34 mouse cellular contexts compared by ENCODE assay signal in genomic region chr19:31868076-31868475, GRCm38 (mm10). TPM values are rescaled to one million over a fixed set of nuclear protein-coding genes. Genes with fewer than 3 reads are reported as not detected.
DNase-seq lines count a peak whose midpoint lies in the region; ATAC-seq lines count a peak whose summit lies in the region.
"Had no signal": no experiment of that assay in that cellular context is flagged by ENCODE, and none has a peak within 500 bp of the region (broad histone marks: within the 10 kb centered on the region; RNA-seq: fewer than 3 reads in every experiment).

No protein-coding gene starts in this region.

- 65% methylated on average over 4 of the region's 4 CpGs for WGBS in liver, embryonic 11.5 days
- 45% methylated on average over 4 of the region's 4 CpGs for WGBS in liver, embryonic 15.5 days (ENCODE audit: insufficient replicate concordance)
- 86% methylated on average over 4 of the region's 4 CpGs for WGBS in embryonic facial prominence, embryonic 10.5 days

- no peak overlapping the region for H3K9ac ChIP-seq in liver, embryonic 11.5 days (ENCODE audit: low read depth, low read length)
- no peak overlapping the region for H3K9ac ChIP-seq in liver, embryonic 15.5 days
- H3K9ac ChIP-seq: forebrain, embryonic 13.5 days; hindbrain, embryonic 13.5 days; kidney, embryonic 15.5 days; midbrain, embryonic 12.5 days; neural tube, embryonic 12.5 days had no signal

- no peak overlapping the region for H3K27ac ChIP-seq in liver, embryonic 11.5 days (ENCODE audit: low read depth, low read length)
- H3K27ac ChIP-seq in liver, embryonic 15.5 days (replicated peaks) = 0 out of 2 replicates have a peak overlapping the region, but pooled peaks have one; percentile 19
- H3K27ac ChIP-seq in embryonic facial prominence, embryonic 10.5 days (replicated peaks) = no peak overlapping the region
- H3K27ac ChIP-seq: forebrain, embryonic 13.5 days; hindbrain, embryonic 13.5 days; kidney, embryonic 15.5 days; liver, embryonic 13.5 days; midbrain, embryonic 12.5 days; neural tube, embryonic 12.5 days had no signal

- ATAC-seq in frontal cortex, adult (ENCODE audit: low TSS enrichment) = peak; percentile 72; the same call in 1 of the 2 replicates
- no peak for ATAC-seq in liver, embryonic 11.5 days (replicated peaks; ENCODE audit: low FRiP score)
- no peak for ATAC-seq in liver, embryonic 15.5 days (ENCODE audit: insufficient read depth)
- ATAC-seq: activated CD4-positive, CD25-positive, alpha-beta regulatory T cell, adult 4 months; forebrain, embryonic 13.5 days had no signal

- peak overlapping the region; percentile 33 for H3K4me2 ChIP-seq in liver, embryonic 11.5 days
- peak overlapping the region; percentile 20; the same call in 1 of the 2 replicates for H3K4me2 ChIP-seq in liver, embryonic 15.5 days
- H3K4me2 ChIP-seq: forebrain, embryonic 13.5 days; heart, embryonic 11.5 days; hindbrain, embryonic 13.5 days; kidney, embryonic 15.5 days; liver, embryonic 13.5 days; midbrain, embryonic 12.5 days; neural tube, embryonic 12.5 days had no signal

- DNase-seq in frontal cortex, postnatal 25 days (ENCODE audit: low spot score in 2 of 2) = no peak
- DNase-seq in liver, embryonic 11.5 days (ENCODE audit: low spot score) = no peak
- DNase-seq in liver = no peak
- peak; percentile 54 for DNase-seq in brain, adult 2 months (ENCODE audit: low read depth, low spot score)
- no peak for DNase-seq in heart, adult 11 months
- no peak for DNase-seq in embryonic facial prominence, embryonic 10.5 days (ENCODE audit: low spot score)
- DNase-seq: adrenal gland, postnatal 36 days; cerebellum, adult 2 months; cerebellum, postnatal 14 days; gastrocnemius, postnatal 25 days; heart, adult 18-20 months; heart, postnatal 36 days; layer of hippocampus, postnatal 36 days; liver, embryonic 13.5 days; lung, postnatal 10 days had no signal

- H3K36me3 ChIP-seq in liver, embryonic 11.5 days (ENCODE audit: control insufficient read depth, insufficient read depth, low read length) = no peaks in the 10 kb centered on the region
- H3K36me3 ChIP-seq in liver, embryonic 15.5 days (replicated peaks) = no peaks in the 10 kb centered on the region
- no peaks in the 10 kb centered on the region for H3K36me3 ChIP-seq in embryonic facial prominence, embryonic 10.5 days (replicated peaks)
- H3K36me3 ChIP-seq: hindbrain, embryonic 13.5 days; kidney, embryonic 15.5 days; liver, embryonic 13.5 days; midbrain, embryonic 12.5 days; neural tube, embryonic 12.5 days had no signal

- H3K9me3 ChIP-seq in liver, embryonic 11.5 days (ENCODE audit: control insufficient read depth, low read length) = no peaks in the 10 kb centered on the region
- H3K9me3 ChIP-seq in liver, embryonic 15.5 days (replicated peaks) = no peaks in the 10 kb centered on the region
- H3K9me3 ChIP-seq in embryonic facial prominence, embryonic 10.5 days = no peaks in the 10 kb centered on the region
- H3K9me3 ChIP-seq: forebrain, embryonic 13.5 days; hindbrain, embryonic 13.5 days; kidney, embryonic 15.5 days; liver, embryonic 13.5 days; megakaryocyte, embryonic 14.5 days; midbrain, embryonic 12.5 days; neural tube, embryonic 12.5 days had no signal

- H3K4me3 ChIP-seq in liver, embryonic 11.5 days (ENCODE audit: low read depth, low read length) = no peak overlapping the region
- H3K4me3 ChIP-seq in liver, embryonic 15.5 days (replicated peaks) = no peak overlapping the region
- no peak overlapping the region for H3K4me3 ChIP-seq in embryonic facial prominence, embryonic 10.5 days
- H3K4me3 ChIP-seq: forebrain, embryonic 13.5 days; hindbrain, embryonic 13.5 days; megakaryocyte, embryonic 14.5 days; midbrain, embryonic 12.5 days; myocyte; neural tube, embryonic 12.5 days had no signal

- no peaks in the 10 kb centered on the region for H3K4me1 ChIP-seq in liver, embryonic 11.5 days (replicated peaks; ENCODE audit: control insufficient read depth, insufficient read depth, low read length)
- H3K4me1 ChIP-seq in liver, embryonic 15.5 days (replicated peaks) = no peaks in the 10 kb centered on the region
- no peaks in the 10 kb centered on the region for H3K4me1 ChIP-seq in embryonic facial prominence, embryonic 10.5 days
- H3K4me1 ChIP-seq: forebrain, embryonic 13.5 days; hindbrain, embryonic 13.5 days; kidney, embryonic 15.5 days; liver, embryonic 13.5 days; midbrain, embryonic 12.5 days; neural tube, embryonic 12.5 days had no signal

- H3K27me3 ChIP-seq in liver, embryonic 11.5 days (replicated peaks; ENCODE audit: control insufficient read depth, insufficient read depth, low read length) = no peaks in the 10 kb centered on the region
- no peaks in the 10 kb centered on the region for H3K27me3 ChIP-seq in liver, embryonic 15.5 days
- H3K27me3 ChIP-seq in embryonic facial prominence, embryonic 10.5 days (replicated peaks; ENCODE audit: low read depth, poor library complexity, severe bottlenecking) = no peaks in the 10 kb centered on the region
- H3K27me3 ChIP-seq: CH12.LX; forebrain, embryonic 13.5 days; hindbrain, embryonic 13.5 days; kidney, embryonic 15.5 days; liver, embryonic 13.5 days; megakaryocyte, embryonic 14.5 days; midbrain, embryonic 12.5 days; neural tube, embryonic 12.5 days had no signal

RNA-seq across cellular contexts. Expression of gene A1cf, which starts 0.5 kb away (rescaled TPM):
- polyA plus RNA-seq in liver, embryonic 11.5 days (2014; fragmentation: Nextera tagmentation; extraction: Ambion mirVana) = 10.9 and 11.1 TPM in 2 replicates
- 8.1 and 10.0 TPM in 2 replicates for polyA plus RNA-seq in liver, embryonic 15.5 days (2015; fragmentation: Nextera tagmentation; extraction: Ambion mirVana)
- not detected in 2 replicates for polyA plus RNA-seq in embryonic facial prominence, embryonic 10.5 days (2016; fragmentation: Nextera tagmentation; extraction: Ambion mirVana)
- polyA plus RNA-seq: C2C12; cortical plate, adult 2 months; embryonic facial prominence, embryonic 11.5 days; forebrain, embryonic 13.5 days; heart, embryonic 16.5 days; hindbrain, embryonic 13.5 days; limb, embryonic 11.5 days; midbrain, embryonic 12.5 days; midbrain, postnatal 0 days; myocyte; neural tube, embryonic 12.5 days; stomach, embryonic 14.5 days had no signal
